Mouse (Mus musculus) bone marrow macrophage, adult 2 months (primary cell): ENCODE measurements at regions not wholly inside any gene's neighbourhood (a gene's known extent, or its start where the extent isn't known, plus 50 kb on each side); places are given as distances from the start of the nearest gene placed in this dataset.

Experiments
- CTCF ChIP-seq: IDR thresholded peaks from 2 replicates; pipeline ENCODE4 v1.5.1; 2012; ENCODE audit warnings: low read depth, mild to moderate bottlenecking, low read length, moderate library complexity
- POLR2A ChIP-seq: IDR thresholded peaks from 2 replicates; pipeline ENCODE4 v1.6.1; 2012; ENCODE audit warnings: mild to moderate bottlenecking, low read depth, low read length, borderline replicate concordance

DNA sequence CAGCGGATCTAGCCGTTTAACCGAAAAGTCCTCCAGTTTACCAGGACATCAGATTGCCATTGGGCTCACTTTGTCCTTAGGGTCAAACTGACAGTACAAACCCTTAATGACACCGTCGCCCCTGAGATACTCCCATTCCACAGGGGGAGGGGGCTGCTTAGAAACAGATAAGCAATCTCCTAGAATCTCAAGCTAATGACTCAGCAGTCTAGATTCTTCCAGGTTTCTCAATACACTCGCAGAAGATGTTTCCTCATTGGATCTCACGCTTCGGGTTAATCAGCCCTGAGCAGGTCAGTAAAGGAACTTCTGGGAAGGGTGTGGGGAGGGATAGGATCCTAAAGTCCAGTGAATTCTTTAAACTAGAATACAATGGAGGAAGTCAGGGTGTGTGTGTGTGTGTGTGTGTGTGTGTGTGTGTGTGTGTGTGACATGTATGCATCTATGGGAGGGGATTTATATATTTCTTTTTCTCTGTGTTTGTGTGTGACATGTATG lies 133.0 kb upstream of the Zfand5 start:
- TF ChIP-seq POLR2A (no peak), CTCF (no peak)
